Mouse (Mus musculus) forebrain, embryonic 15.5 days (tissue): ENCODE results near the gene Umps. TPM values are rescaled to one million over a fixed set of nuclear protein-coding genes. Genes with fewer than 3 reads are reported as not detected.

Experiments used
- ATAC-seq: fragments of 200-750 bp; cut with Nextera tagmentation; replicated peaks from 2 replicates; pipeline ENCODE4 v1.8.0; 2017; ENCODE audit warnings: mild to moderate bottlenecking, moderate TSS enrichment, moderate library complexity
- H3K27ac ChIP-seq: fragments of 300-500 bp; sonication (generic); replicated peaks from 2 replicates; pipeline ENCODE4 v1.5.1; 2015; ENCODE audit warnings: mild to moderate bottlenecking, inconsistent platforms
- H3K27me3 ChIP-seq: fragments of 300-500 bp; sonication (generic); 2 replicates; pipeline ENCODE4 v1.6.1; 2015; ENCODE audit warnings: inconsistent platforms
- H3K36me3 ChIP-seq: fragments of 300-500 bp; sonication (generic); 2 replicates; pipeline ENCODE4 v1.6.1; 2015; ENCODE audit warnings: mild to moderate bottlenecking, inconsistent platforms
- H3K4me1 ChIP-seq: fragments of 300-500 bp; sonication (generic); 2 replicates; pipeline ENCODE4 v1.6.1; 2015; ENCODE audit warnings: inconsistent platforms
- H3K4me2 ChIP-seq: fragments of 300-500 bp; sonication (generic); replicated peaks from 2 replicates; pipeline ENCODE4 v1.6.1; 2015; ENCODE audit warnings: mild to moderate bottlenecking, inconsistent platforms
- H3K4me3 ChIP-seq: fragments of 300-500 bp; sonication (generic); 2 replicates; pipeline ENCODE4 v1.5.1; 2015; ENCODE audit warnings: mild to moderate bottlenecking, inconsistent platforms
- H3K9ac ChIP-seq: fragments of 300-500 bp; sonication (generic); replicated peaks from 2 replicates; pipeline ENCODE4 v1.6.1; 2015; ENCODE audit warnings: mild to moderate bottlenecking, inconsistent platforms
- H3K9me3 ChIP-seq: fragments of 300-500 bp; sonication (generic); 2 replicates; pipeline ENCODE4 v1.6.1; 2016; ENCODE audit warnings: inconsistent platforms
- WGBS: fragments of 180-500 bp; shearing (Covaris S2); methylation state at CpG from one replicate; pipeline ENCODE4 v1.1.7; 2015; ENCODE audit warnings: mixed read lengths; 5-methylcytosine and 5-hydroxymethylcytosine counted together
- polyA plus RNA-seq: library from polyadenylated mRNA; unstranded; fragments of >200 nt; fragmentation: Nextera tagmentation; extraction: Ambion mirVana; gene quantifications from 2 replicates; pipeline ENCODE4 v1.2.1, GENCODE M21; 2015

The Umps gene
- polyA plus RNA-seq, 1 experiment from 2014 or later = 32.9 TPM

DNA sequence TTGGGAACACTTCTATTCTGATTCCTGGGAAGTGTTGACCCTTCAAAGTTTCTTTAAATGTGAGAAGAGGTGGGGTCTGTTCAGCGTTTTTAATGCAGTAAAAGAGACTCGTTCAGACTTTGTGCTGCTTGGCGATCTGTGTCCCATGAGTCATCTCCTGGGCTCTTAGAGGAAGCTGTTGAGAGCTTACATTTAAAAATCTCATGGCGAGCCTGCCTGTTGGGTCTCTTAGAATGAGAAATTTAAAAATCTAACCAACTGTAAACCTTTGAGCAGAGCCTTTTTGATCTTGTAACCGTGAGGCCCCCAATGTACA is 43.9 kb downstream of the Umps start:
- H3K9me3 ChIP-seq = no peaks in the 10 kb centered on the region
- no peak overlapping the region for H3K4me3 ChIP-seq
- no peak for ATAC-seq
- WGBS = 56% methylated on average over 5 of the region's 5 CpGs
- H3K4me2 ChIP-seq = no peak overlapping the region
- H3K36me3 ChIP-seq = no peaks in the 10 kb centered on the region
- no peaks in the 10 kb centered on the region for H3K27me3 ChIP-seq
- 0 out of 2 replicates have a peak, but pooled peaks cover 3% of the 10 kb centered on the region for H3K4me1 ChIP-seq
- H3K9ac ChIP-seq = no peak overlapping the region
- H3K27ac ChIP-seq = no peak overlapping the region

DNA sequence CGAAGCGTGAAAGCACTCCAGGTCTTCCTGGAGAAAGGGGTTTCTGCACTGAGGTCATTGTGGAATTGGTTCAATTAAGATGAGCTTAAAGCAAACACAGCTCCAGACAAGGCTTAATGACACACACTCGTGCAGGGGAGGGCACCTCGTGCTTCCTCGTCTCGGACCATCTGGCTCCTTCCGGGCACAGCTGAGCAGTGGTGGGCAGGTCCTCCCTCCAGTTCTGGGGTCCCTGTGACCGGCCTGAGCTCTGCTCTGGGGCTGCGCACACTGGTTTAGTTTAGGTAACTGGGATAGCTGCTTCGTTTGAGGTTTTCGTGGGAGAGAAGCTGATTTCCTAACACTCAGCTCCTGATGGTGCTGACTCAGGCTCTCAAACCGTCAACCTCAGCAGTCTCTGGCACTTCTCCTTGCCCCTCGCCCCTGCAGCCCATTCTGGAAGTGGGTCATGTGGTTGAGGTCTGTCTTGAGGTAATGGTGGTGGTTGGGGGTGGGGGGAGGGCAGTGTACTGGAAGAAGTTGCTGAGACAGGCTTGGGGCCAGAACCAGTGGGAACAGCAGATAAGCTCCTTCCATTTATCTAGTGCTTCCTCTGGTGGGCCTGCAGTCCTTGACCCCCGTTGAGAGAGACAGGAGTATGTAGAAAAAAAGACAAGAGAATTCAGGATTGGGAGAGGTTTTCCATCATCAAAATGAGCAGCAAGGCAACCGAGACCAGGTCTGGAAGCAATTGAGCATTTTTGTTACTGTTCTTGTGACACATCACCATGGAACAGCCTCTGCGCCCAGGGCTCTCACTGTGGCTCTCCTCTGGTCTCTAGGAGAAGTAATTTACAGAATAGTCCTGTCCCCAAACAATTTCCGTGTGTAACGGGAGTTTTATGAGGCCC is 44.5 kb downstream of the Umps start:
- no peaks in the 10 kb centered on the region for H3K27me3 ChIP-seq
- H3K4me3 ChIP-seq = no peak overlapping the region
- H3K36me3 ChIP-seq = no peaks in the 10 kb centered on the region
- H3K9ac ChIP-seq = no peak overlapping the region
- H3K27ac ChIP-seq = no peak overlapping the region
- H3K4me2 ChIP-seq = no peak overlapping the region
- no peak; the same call in 1 of the 2 replicates for ATAC-seq
- H3K4me1 ChIP-seq = 0 out of 2 replicates have a peak, but pooled peaks cover 3% of the 10 kb centered on the region
- H3K9me3 ChIP-seq = no peaks in the 10 kb centered on the region
- 64% methylated on average over 18 of the region's 18 CpGs for WGBS

DNA sequence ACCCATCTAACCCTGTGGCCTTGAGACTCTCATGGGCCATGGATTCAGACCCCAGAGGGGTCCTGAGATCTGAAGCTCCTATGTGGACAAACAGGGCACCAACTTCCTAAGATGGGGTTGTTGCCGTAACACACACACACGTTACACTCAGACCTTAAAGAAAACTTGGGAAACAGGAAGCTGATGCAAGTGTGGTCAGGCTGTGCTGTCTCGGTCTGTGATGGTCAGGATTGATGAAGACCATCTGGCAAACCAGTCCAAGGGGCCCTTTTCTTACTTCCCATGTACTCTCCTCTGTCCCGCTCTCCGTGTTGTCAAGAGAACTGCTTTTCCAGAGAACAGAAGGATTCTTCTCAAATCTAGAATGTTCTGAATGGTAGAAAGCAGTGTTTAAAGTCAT is 45.3 kb downstream of the Umps start:
- H3K4me3 ChIP-seq = no peak overlapping the region
- no peaks in the 10 kb centered on the region for H3K27me3 ChIP-seq
- no peaks in the 10 kb centered on the region for H3K36me3 ChIP-seq
- 92% methylated on average over 5 of the region's 5 CpGs for WGBS
- H3K9me3 ChIP-seq = no peaks in the 10 kb centered on the region
- H3K27ac ChIP-seq = no peak overlapping the region
- ATAC-seq = no peak
- no peak overlapping the region for H3K9ac ChIP-seq
- H3K4me2 ChIP-seq = no peak overlapping the region
- H3K4me1 ChIP-seq = peaks cover 6% of the 10 kb centered on the region

DNA sequence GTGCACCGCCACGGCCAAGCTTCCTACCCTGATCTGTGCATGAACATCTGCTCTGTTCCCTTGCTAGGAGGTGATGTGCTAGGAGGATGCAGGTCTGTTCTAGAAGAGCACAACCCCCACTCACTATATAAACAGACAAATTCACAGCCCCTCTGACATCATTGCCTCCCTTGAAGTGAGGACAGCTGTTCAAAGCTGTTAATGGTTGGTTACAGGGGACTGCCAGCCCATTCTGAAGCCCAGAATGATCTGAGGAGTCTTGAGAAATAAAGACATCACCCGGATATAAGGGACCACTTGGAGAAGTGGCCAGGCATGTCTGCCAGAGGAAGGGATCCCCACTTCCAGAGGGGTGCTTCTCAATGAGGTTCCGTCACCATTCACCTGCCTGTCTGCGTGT is 48.9 kb downstream of the Umps start:
- H3K9ac ChIP-seq = no peak overlapping the region
- H3K27me3 ChIP-seq = no peaks in the 10 kb centered on the region
- H3K9me3 ChIP-seq = no peaks in the 10 kb centered on the region
- H3K36me3 ChIP-seq = no peaks in the 10 kb centered on the region
- no peak overlapping the region for H3K27ac ChIP-seq
- H3K4me1 ChIP-seq = peaks cover 13% of the 10 kb centered on the region
- no peak for ATAC-seq
- no peak overlapping the region for H3K4me3 ChIP-seq
- 86% methylated on average over 5 of the region's 5 CpGs for WGBS
- no peak overlapping the region for H3K4me2 ChIP-seq

DNA sequence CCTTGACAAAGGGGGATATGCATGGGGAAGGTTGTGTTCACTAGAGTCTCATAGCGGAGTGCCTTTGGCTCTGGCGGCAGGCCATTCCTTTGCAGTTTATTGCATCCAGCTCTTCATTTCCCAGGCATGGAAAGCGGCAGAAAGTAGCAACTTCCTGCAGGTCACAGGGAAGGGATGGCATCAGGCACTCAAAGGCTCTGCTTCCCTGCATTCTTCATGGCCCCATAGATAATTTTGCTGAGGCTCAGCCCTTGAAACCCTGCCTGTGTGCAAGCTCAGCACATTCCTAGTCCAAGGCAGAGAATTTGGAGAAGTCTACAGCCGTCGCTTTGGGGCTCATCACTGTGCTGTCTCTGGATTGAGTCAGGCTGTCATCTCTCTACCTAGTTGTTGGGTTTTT is 49.4 kb downstream of the Umps start:
- H3K27ac ChIP-seq = no peak overlapping the region
- WGBS = 64% methylated on average over 5 of the region's 5 CpGs
- no peaks in the 10 kb centered on the region for H3K27me3 ChIP-seq

DNA sequence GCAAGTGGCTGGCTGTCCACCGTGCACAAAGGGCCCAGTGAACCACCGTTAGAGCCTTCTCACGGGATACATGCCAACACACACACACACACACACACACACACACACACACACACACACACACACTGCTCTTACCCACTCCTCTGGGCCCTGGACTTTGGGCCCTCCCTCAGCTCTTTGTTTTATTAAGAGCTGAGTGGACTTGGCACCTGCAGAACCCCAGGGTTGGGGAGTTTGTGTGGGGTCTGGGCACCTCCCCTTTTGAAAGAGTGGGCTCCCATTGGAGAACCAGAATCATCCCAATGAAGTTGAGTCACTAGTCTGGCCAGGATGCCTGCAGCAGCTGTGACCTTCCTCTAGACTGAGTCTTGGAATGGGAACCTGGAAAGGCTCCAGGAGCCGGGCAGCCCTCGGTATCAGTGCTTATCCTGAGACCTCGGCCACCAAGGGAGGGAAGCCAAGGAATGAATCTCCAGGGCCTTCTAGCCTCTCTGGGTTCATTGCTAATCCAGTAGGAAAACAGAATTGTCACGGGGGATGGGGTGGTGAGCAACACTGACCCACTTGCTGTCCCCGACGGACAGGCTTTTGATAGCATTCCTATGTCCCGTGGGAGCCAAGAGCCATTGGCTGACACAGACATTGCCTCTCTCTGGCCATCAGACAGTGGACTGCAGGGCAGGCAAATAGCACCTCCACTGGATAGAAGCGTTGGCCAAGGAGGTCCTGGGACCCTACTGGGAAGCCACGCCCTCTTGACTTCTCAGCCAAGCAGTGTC is 50.2 kb downstream of the Umps start:
- Histone ChIP-seq H3K4me1 (peaks cover 10% of the 10 kb centered on the region), H3K9me3 (no peaks in the 10 kb centered on the region), H3K36me3 (no peaks in the 10 kb centered on the region), H3K9ac (no peak overlapping the region), H3K27me3 (no peaks in the 10 kb centered on the region), H3K4me2 (no peak overlapping the region), H3K4me3 (no peak overlapping the region), H3K27ac (no peak overlapping the region)
- WGBS = 58% methylated on average over 12 of the region's 12 CpGs
- 0 out of 2 replicates have a peak, but pooled peaks have one; percentile 32 for ATAC-seq

More for the DNA sequence above, 49.4 kb downstream of the Umps start:
- Histone ChIP-seq H3K4me3 (no peak overlapping the region), H3K4me2 (no peak overlapping the region), H3K9ac (no peak overlapping the region), H3K9me3 (no peaks in the 10 kb centered on the region), H3K4me1 (peaks cover 13% of the 10 kb centered on the region), H3K36me3 (no peaks in the 10 kb centered on the region)
- no peak for ATAC-seq

DNA sequence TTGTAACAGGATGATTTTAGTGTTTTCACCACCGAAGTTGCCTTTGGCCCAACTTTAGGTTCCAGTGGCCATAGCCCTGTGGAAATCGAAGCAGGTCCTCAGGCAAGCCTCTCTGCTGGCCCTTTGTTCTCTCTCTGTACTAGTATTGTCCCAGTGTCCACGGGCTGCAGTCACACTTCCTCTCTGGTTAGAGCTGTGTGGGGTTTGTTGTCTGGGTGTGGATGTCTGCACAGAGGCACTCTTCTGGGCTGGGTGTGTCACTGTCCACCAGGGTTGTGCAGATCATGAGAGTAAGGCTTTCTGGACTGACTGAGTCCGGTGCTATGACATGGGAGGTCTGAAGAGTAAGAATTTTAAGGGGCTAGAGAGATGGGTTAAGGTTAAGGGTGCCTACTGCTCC is 51.8 kb downstream of the Umps start:
- no peak for ATAC-seq

DNA sequence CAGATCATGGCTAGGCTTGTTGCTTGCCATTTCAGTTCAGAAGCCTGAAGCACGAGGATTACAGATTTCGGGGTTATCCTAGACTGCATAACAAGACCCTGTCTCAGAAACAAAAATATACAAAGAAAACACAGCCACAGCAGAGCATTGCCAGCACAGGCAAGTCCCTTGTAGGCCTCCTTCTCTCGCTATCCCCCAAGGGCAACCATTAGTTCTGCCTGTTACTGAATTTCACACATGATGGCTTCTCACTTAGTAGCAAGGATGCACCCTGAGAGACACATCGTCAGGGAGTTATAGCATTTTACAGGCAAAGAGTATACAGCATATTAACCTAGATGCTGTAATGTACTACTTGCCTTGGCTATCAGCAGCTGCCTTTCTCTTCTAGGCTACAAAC is 58.6 kb downstream of the Umps start:
- Histone ChIP-seq H3K4me2 (no peak overlapping the region), H3K9me3 (no peaks in the 10 kb centered on the region), H3K4me3 (no peak overlapping the region), H3K27me3 (no peaks in the 10 kb centered on the region), H3K27ac (no peak overlapping the region), H3K4me1 (peaks cover 6% of the 10 kb centered on the region; the same call in 1 of the 2 replicates), H3K9ac (no peak overlapping the region), H3K36me3 (no peaks in the 10 kb centered on the region)
- ATAC-seq = no peak
- 80% methylated on average over 4 of the region's 4 CpGs for WGBS

More for the DNA sequence above, 51.8 kb downstream of the Umps start:
- no peak overlapping the region for H3K27ac ChIP-seq
- H3K9me3 ChIP-seq = no peaks in the 10 kb centered on the region
- H3K27me3 ChIP-seq = no peaks in the 10 kb centered on the region
- H3K4me3 ChIP-seq = no peak overlapping the region
- no peaks in the 10 kb centered on the region for H3K36me3 ChIP-seq
- H3K9ac ChIP-seq = no peak overlapping the region
- peaks cover 10% of the 10 kb centered on the region for H3K4me1 ChIP-seq
- no peak overlapping the region for H3K4me2 ChIP-seq
- 75% methylated on average over 4 of the region's 4 CpGs for WGBS

Other genes starting within 250 kb of the Umps start
- not detected in 2 replicates for gene Muc13, start 173.0 kb downstream of the Umps start, polyA plus RNA-seq
- 10.6 and 13.3 TPM in 2 replicates for gene Itgb5, start 137.4 kb downstream of the Umps start, polyA plus RNA-seq